Mouse (Mus musculus) liver, adult (tissue): Measurements from ENCODE around the gene Gm21964.
A peak's percentile ranks its signal among the peaks of the same experiment; 100 is the strongest.

Source experiments
- GATA4 ChIP-seq: IDR thresholded peaks from 2 replicates; pipeline ENCODE4 v1.6.1; 2014; ENCODE audit warnings: mild to moderate bottlenecking, low read length; ENCODE audit not compliant: insufficient replicate concordance

The Gm21964 gene

DNA sequence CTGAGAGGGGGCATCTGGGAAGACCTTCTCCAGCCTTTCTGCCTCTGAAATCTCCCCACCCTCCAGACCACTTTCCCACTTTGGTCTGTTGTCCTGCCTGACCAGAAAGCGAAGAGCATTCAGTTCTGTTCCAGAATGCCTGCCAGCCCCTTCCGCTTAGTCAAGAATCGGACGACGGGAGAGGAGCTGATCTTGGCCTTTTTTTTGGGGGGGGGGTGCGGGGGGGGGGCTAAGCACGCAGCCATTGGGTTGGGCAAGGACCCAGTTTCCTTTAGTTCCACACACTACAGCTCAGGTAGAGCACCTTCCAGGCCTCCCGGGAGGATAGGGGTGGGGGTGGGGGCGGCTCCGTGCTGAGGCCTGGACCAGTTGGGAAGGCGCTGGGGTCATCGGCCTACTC, at the start of gene Gm21964:
Gene Gm21964, plus strand, starts transcription at position 301 of the 400 bp plus-strand sequence.
- no peak for TF ChIP-seq GATA4

GRCm38 (mm10) chr8:110051208-110051607, 49.8 kb upstream of the Gm21964 start:
- TF ChIP-seq GATA4 = no peak

DNA sequence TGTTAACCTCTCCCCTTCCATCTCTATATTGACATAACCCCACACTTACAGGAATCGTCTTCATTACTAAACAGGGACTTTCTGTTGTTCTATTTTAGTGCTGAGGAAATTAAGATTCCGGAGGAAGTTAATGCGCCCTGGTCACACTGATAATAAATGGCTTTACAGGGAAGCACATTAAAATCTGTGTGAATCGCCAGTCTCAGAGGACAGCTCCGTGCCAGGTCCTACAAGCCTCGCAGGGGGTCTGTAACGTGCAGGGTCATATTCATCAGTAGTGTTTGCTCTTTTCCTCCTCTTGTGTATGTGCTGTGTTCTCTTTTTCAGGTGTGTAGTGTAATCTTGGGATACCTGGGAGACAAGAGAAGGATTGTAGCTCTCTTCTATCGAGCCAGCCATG, 42.8 kb upstream of the Gm21964 start:
- peak; percentile 58; the same call in 1 of the 2 replicates for TF ChIP-seq GATA4

- TF ChIP-seq GATA4 = no peak
Measured at GRCm38 (mm10) chr8:110064161-110064560, 36.8 kb upstream of the Gm21964 start.

DNA sequence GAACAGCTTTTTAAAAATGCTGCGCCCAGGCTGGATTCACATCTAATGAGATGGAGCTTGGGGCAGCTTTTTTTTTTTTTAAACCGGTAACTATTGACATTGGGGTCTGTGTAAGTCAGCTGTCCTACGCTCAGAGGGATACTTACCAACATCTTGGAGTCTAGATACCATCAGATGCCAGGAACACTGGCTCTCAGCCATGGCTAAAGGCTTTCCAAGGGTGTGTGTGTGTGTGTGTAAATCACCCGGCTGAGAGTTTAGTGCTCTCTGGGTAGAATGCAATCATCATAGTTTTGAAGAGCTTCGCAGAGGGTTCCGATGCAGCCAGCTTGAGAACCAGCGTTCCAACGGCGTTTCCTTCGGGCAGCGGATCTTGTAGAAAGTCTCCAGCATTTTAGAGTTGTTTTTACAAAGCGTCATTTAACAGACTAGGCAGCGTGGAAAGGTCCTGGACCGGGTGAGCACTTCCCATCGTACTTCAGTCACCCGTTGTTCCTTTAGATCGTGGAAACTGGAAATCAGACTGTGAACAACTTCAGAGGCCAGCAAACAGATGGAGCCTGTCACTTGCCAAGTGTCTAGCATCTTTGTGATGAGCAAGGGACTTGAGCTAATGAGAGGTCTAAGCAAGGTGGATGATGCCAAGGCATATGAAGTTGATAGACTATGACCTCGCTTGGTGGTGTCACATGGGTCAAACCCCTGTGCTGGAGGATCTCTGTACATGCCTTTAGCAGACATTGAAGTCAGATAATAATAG, 36.2 kb upstream of the Gm21964 start:
- TF ChIP-seq GATA4 = no peak

DNA sequence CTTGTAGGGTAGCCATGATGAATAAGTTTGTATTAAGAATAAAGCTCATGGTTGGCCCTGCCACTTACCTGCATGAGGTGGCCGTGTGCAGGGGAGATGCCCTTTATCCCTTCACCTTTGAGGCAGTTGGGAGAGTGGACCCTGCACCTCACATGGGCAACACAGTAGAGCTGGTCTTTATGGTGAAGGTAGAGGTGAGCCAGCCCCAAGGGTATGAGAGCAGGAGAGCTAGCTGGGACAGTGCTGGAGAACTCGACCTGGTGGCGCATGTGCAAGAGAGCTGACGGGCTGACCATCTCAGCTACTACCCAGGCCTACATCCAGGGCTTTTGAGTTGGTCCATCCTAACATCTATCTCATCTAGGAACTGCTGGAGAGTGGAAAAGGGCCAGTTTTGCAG, 35.3 kb upstream of the Gm21964 start:
- TF ChIP-seq GATA4 = no peak

DNA sequence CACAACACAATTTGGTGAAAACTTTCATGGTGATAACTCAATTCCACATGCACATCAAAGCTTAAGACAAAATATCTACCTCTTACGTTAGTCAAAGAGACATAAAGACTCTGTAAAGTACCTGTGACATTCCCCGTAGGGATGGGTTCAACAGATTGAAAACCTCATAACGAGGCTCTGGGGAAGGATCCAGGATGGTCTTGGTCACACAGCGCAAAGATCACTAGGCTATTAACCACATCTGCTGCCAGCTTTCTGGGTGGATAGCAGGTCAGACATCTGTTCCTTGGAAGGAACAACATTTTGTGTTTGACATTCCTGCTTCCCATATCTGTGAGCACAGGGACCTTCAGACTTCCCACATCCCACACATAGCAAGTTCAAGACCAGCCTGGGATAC, 31.3 kb upstream of the Gm21964 start:
- no peak for TF ChIP-seq GATA4

- TF ChIP-seq GATA4 = no peak
Measured at GRCm38 (mm10) chr8:110071600-110071999, 29.4 kb upstream of the Gm21964 start.

DNA sequence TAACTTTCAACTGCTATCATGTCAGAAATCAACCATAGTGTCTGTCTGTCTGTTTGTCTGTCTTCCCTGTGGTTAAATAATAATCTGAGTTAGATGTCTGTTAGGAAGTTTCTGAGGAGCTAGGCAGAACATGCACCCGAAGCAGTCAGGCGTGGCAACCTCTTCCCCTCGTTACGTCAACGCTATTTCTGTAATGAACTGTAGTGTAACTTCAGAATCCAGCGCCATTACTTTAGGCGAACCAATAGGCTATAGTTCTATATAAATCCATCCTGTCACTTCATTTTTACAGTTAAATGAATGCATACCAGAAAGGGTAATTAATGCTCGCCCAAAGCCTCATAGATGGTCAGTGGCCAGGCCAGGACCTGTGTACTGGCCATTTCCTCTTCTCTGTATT, 26.5 kb upstream of the Gm21964 start:
- TF ChIP-seq GATA4 = no peak

DNA sequence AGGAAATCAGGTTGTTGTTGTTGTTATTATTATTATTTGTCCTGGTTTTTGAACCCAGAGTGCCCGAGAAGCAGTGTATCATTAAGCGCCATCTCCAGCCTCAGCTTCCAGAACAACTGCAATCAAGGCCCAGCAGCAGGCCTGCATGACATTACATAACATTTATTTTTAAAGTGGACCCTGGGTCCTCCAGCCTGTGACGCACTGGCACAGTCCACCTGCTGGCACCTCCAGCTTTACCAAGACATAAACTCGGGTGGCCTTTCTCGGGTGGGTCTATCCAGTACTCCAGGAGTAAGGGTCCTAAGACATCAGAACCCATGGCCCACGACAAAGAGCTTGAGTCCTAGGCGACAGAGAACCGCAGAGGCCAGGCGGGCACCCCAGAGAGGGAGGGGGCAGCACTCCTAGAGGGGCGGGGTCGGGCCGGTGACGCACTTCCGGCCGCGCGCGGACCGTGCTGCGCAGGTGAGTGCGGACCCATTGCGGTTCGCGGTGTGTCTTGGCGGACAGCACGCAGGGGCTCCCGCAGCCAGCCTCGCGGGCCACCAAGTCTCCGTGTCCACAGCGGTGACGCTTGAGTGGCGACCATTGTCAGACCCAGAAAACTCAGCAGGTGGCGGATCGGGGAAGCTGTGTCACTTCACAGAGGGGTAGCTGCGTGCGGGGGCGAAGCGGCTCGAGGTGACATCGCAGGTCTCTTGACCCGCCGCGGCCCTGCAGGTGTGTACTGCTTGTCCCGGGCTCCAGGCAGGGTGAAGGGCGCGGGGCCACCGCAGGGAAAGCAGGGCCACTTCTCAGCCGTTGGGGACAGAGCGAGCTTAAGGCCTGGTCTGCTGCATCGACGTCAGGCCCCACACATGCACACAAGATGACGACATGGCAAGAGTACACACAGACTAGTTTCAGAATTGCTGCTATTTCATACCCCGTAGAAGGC, 21.5 kb upstream of the Gm21964 start, which contains the start of gene Zfp612:
Gene Zfp612, plus strand, starts transcription at position 465 of the 940 bp plus-strand sequence.
- TF ChIP-seq GATA4 = 0 out of 2 replicates have a peak, but pooled peaks have one; percentile 13

DNA sequence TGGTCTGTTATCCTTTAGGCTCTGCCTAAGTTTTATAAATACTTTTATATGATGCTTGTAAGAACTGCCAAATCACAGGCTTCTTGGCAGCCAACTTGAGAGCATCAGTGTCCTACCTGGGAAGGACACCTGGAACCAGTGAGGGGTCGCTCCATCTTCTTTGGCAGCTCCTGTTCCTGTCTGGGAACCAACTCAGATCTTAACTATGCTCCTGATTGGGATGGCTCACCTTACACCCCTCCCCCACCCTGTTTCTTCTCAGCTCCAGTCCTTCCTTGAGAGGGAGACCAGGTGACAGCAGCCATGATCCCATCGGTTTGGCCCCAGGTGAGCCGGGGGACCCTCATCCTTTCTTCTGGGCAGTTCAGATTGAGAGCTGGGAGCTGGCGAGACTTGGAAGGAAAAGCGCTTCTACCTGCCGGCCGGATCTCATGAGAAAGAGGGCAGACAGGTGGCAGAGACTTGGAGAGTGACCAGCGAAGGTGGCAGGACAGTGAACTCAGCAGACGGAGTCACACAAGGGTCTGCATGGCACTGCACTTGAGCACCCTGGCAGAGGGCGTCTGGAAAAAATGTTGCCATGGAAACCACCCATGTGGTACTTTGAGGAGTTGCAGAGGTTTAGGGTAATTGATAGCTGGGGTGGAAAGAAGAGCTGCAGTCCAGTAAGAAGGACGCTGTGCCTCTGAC, 18.4 kb upstream of the Gm21964 start:
- TF ChIP-seq GATA4 = no peak

DNA sequence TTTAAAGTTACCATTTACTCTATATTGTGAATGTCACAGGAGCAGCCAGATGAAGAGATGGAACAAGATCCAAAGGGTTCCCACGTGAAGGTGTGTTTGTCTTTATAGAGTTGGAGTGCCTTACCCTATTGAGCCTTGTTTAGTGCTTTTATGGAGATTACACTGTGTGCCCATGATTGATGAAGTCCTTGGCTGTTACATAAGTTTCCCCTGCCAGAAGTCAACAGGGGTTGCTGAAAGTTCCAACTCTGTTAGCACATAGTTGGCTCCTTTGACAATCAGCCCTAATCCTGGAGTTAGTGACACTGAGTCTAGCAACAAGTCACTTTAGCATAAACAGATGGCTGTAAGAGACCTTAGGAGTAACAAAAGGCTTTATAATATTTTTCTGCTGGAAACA, 9.1 kb upstream of the Gm21964 start:
- no peak for TF ChIP-seq GATA4

GRCm38 (mm10) chr8:110101676-110102075, 669 bp downstream of the Gm21964 start:
- TF ChIP-seq GATA4 = no peak

- TF ChIP-seq GATA4 = no peak
Measured at GRCm38 (mm10) chr8:110102653-110103052, 1.6 kb downstream of the Gm21964 start, which contains the start of gene Gm17720. Gene Gm17720 (minus strand): TSS chr8:110102753.

- TF ChIP-seq GATA4 = no peak
Measured at GRCm38 (mm10) chr8:110119715-110120114, 18.7 kb downstream of the Gm21964 start.
